Mouse (Mus musculus) ovary, postnatal 14 days (tissue): ENCODE measurements around the gene Tmem216.
A peak's percentile ranks its signal among the peaks of the same experiment; 100 is the strongest.

Experiments used
- DNase-seq: peaks from one replicate; pipeline ENCODE4 v3.0.0; 2022; ENCODE audit warnings: low spot score

Tmem216 gene

GRCm38 (mm10) chr19:10486264-10486738 lies 69.7 kb downstream of the Tmem216 start:
- DNase-seq = peak; percentile 43
